Mouse (Mus musculus) adrenal gland, adult (tissue): ENCODE measurements around the gene Lamtor2.
A peak's percentile ranks its signal among the peaks of the same experiment; 100 is the strongest.

Source experiments
- DNase-seq, 2 experiments: peaks; one replicate each; pipeline ENCODE4 v3.0.0; 2022 to 2023; ENCODE audit warnings: low spot score in 1 of 2; ENCODE audit not compliant: inconsistent age in 2 of 2

Lamtor2 gene

DNA sequence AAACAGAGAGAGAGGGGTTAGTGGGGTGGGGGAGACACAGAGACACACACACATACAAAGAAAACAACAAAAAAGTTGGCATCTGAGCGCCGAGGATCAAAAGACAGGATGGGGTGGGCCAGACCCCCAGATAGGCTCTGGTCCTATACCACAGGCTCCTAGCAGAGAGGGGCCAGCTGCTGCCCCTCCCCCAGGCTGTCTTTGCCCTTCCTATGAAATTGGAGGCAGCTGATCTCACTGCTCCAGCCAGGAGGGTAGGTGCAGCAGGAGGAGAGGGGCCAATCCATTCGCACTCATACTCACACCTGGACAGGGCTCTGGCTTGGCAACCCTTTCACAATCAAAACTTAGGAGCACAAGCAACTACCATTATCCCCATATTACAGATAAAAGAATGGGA lies 43.6 kb downstream of the Lamtor2 start:
- DNase-seq, result no peak

GRCm38 (mm10) chr3:88505765-88506164 lies 47.1 kb downstream of the Lamtor2 start:
- no peak for DNase-seq

DNA sequence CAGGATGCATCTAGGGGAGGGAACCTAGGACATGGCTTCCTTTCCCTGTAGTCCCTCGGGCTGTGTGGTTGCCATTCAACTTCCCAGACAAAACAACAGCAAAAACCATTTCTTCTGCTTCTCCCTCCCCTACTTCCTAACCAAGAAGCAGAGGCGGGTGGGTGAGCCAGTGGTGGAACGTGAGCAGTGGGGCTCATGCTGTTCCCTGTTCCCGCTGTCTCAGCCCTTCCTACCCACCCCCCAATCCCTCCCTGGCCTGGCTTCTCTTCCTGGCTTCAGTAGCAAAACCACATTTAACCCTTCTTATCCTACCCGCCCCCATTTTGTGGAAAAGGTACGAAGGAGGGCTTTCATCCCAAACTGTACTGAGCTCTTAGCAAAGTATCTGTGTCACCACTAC lies 47.8 kb downstream of the Lamtor2 start:
- DNase-seq, result no peak

DNA sequence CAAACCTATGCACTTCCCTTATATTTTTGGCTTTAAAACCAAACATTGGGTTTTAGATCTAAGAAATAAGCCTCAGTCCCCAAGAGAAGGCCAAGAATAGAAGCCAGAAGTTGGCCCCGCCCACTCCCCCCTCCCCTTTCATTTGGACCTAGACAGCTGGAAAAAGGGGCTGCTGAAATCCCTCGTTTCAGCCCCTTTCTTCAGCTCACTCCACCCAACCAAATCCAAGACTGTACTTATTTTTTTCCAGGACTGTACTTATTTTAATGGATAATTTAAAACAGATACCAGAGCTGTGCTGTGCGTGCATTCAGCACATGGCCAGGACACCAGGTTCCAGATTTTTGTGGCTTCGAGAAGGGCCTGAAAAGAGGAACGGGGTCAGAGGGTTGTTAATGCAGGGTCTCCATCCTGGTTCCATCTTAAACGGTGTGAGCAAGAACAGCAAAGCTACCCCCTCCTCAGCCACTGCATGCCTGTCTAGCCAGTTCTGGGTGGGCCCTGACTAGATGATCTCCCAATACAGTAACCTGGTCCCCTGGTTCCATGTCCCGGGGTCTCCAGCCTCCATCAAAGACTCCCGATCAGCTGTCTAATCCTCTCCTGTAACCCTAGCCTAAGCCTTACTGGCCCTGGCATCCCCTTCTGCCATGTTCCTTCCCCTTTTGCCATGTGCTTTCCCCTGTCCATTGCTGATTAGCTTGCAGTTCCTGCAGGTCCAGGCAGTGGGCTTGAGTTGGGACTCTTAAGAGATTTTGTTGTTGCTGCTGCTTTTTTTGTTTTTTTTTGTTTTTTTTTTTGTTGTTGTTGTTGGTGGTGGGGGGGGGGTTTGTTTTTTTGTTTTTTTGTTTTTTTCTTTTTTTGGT lies 48.8 kb downstream of the Lamtor2 start:
- peak in 1 of 2 experiments; percentile 54 for DNase-seq

- peak in 1 of 2 experiments; percentile 91 for DNase-seq
Observed at GRCm38 (mm10) chr3:88503505-88503863, 49.4 kb downstream of the Lamtor2 start.

DNA sequence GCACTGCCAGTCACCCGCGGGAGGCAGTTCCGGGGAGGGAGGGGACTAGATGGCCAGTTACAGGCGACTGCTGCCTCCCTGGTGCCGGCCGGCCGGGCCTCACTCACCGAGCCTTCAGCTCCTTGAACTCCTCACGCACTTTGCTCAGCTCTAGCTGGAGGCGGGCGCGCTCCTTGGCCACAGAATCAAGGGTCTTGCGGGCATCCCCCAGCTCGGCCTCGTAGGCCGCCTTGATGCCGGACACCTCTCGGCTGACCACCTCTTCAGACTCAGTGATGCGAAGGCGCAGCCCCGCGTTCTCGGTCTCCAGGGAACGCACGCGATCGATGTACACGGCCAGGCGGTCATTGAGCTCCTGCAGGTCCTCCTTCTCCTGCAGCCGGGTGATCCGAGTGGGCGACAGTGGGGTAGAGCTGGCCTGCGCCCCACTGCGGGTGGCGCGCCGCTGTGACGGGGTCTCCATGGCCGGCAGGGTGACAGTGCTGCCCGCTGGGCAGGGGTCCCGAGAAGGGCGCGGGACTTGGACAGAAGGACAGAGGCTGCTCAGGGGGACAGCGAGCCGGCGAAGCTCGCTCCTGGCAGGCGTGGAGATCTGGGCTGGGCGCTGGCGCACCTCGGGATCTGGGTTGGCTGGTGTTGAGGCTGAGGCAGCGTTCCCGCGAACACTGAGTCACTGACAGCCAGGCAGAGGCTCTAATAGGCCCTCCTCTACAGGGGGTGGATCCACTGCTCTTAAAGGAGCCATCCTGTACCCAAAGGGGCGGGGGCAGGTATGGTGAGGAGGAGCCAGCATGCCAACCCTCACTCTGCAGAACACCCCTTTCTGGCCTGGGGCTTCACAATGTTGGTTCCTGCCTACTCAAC lies 50.0 kb downstream of the Lamtor2 start:
- DNase-seq, result peak; percentile 96 to 98

DNA sequence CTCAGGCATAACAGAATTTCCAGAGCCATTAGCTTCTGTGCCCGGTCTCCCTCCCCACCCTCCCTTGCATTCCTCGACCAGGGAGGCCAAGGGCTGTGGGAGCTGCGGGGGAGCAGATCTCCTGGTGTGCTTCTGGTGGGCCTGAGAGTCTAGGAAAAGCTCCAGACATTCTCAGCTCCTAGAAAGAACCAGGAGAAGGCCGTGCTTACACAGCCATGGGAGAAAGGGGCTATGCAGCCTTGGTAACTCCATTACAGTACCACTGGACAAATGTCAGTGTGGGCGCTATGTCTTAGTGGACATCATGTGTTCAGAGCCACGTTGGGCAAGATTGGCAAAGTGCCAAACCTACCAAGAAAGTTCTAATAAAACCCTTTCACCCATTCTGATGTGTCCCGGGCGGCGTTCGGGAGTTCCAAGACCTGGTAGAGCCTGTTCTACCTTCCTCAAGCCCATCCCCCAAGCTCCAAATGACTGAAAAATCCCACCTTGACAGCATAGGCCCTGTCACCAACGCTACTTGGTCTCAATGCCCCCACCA lies 50.8 kb downstream of the Lamtor2 start:
- DNase-seq, result peak in 1 of 2 experiments; percentile 83

- peak in 1 of 2 experiments; percentile 55 for DNase-seq
Observed at GRCm38 (mm10) chr3:88501366-88502030, 51.4 kb downstream of the Lamtor2 start.

- DNase-seq, result no peak
Observed at GRCm38 (mm10) chr3:88500655-88501365, 52.1 kb downstream of the Lamtor2 start.

- DNase-seq, result no peak
Observed at GRCm38 (mm10) chr3:88500087-88500486, 52.8 kb downstream of the Lamtor2 start.
